Mouse (Mus musculus) ES-CJ7 (cell line): ENCODE measurements around the gene Ddx28.
A peak's percentile ranks its signal among the peaks of the same experiment; 100 is the strongest.

Source experiments
- DNase-seq: peaks from one replicate; pipeline ENCODE4 v3.0.0; 2011; ENCODE audit warnings: low read depth, low spot score

The Ddx28 gene

GRCm38 (mm10) chr8:105966692-105967311 lies 44.9 kb downstream of the Ddx28 start:
- DNase-seq, result peak; percentile 95

- peak; percentile 74 for DNase-seq
Measured at GRCm38 (mm10) chr8:105965905-105966341, 45.8 kb downstream of the Ddx28 start, which contains the start of gene Slc12a4. TSS of gene Slc12a4 (minus strand) at chr8:105966097.

- peak; percentile 45 for DNase-seq
Measured at GRCm38 (mm10) chr8:105965266-105965904, 46.3 kb downstream of the Ddx28 start.

- no peak for DNase-seq
Measured at GRCm38 (mm10) chr8:105964506-105965265, 47.0 kb downstream of the Ddx28 start.

GRCm38 (mm10) chr8:105961536-105961935 lies 50.1 kb downstream of the Ddx28 start:
- no peak for DNase-seq

DNA sequence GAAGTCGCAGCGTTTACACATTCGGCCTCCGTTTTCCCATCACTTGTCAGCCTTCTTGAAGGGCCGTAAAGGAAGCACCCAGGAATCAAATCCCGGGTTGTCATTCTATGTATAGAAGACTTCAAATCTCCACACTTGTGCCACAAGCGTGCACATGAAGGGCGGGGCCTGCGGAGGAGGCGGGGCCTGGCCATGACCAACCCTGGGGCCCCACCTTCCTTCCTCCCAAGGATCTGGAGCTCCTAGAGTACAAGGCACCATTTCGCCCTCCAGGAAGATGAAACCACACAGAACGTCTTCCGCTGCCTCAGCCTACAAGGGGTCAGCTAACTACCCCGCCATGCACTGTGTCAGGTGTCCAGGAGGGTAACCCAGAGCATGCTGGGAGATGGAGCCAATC lies 50.6 kb downstream of the Ddx28 start:
- no peak for DNase-seq
